Comparison of ENCODE assay signal across 8 mouse cellular contexts in the genomic region with DNA sequence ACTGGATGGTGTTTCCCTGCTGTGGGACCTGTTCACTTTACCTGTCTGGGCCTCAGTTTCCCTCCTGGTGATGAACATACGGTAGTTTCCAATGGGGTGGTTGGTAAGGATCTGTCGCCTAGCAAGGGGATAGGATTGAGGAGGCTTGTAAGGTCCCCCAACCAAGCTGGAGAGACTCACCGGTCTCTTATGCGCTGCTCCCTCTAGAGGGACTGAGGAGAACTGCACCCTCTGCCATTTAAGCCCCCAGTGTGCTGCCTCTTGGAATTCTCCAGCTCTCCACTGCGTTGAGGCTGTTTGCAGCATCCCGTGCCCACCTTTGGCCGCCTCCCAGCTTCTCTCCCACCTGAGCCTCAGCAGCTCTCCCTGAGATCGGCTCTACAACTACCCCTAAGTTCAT.
DNase-seq lines count a peak whose midpoint lies in the region; TF ChIP-seq lines count a peak whose summit lies in the region.

No protein-coding gene starts in this region.

- H3K9ac ChIP-seq in CH12.LX (ENCODE audit: insufficient read depth, low read depth) = no peak overlapping the region

- TF ChIP-seq CTCF in kidney, adult 2 months (conservative IDR thresholded peaks at IDR 0.05; ENCODE audit: insufficient read depth, insufficient read length, low read depth, low read length) = peak; percentile 43
- peak; percentile 57 to 81 for TF ChIP-seq CTCF in CH12.LX (conservative IDR thresholded peaks at IDR 0.05 in 1 of 2, IDR thresholded peaks at IDR 0.05 in 1 of 2; ENCODE audit: low read depth in 2 of 2, low read length in 2 of 2)

- H3K27me3 ChIP-seq in kidney, adult 2 months (replicated peaks; ENCODE audit: control insufficient read depth, insufficient read depth, low read length) = no peaks in the 10 kb centered on the region
- H3K27me3 ChIP-seq in CH12.LX (replicated peaks) = peaks cover 2% of the 10 kb centered on the region

- no peak for TF ChIP-seq POLR2A in kidney, adult 2 months (IDR thresholded peaks at IDR 0.05; ENCODE audit: low read depth, low read length)
- no peak for TF ChIP-seq POLR2A in CH12.LX (IDR thresholded peaks at IDR 0.05; ENCODE audit: low read depth, low read length)

- in situ Hi-C loops in CH12.LX (cut with MboI; ENCODE audit: low pct_ligation_motif_present, low pct_unique_long_range_greater_than_20kb, low sequenced_read_pairs) = loop anchor here (10.0 kb wide), 2 partner anchors 65 to 245 kb away; no protein-coding TSS in a partner anchor

- H3K79me2 ChIP-seq in CH12.LX (replicated peaks; ENCODE audit: control insufficient read depth, extremely low read depth, insufficient read depth, poor library complexity, severe bottlenecking) = no peaks in the 10 kb centered on the region

- H3K36me3 ChIP-seq in kidney, adult 2 months (ENCODE audit: control insufficient read depth, insufficient read depth, low read length) = no peaks in the 10 kb centered on the region
- H3K36me3 ChIP-seq in CH12.LX (replicated peaks in 1 of 2; ENCODE audit: control insufficient read depth in 1 of 2, insufficient read depth in 1 of 2, low read length in 1 of 2) = no peaks in the 10 kb centered on the region

- dilution Hi-C loops in CH12.LX (cut with MboI; ENCODE audit: extremely low pct_ligation_motif_present, extremely low pct_unique_long_range_greater_than_20kb, low sequenced_read_pairs) = no loop called here

- H3K4me1 ChIP-seq in kidney, adult 2 months (ENCODE audit: control insufficient read depth, insufficient read depth, low read length) = no peaks in the 10 kb centered on the region
- H3K4me1 ChIP-seq in CH12.LX (ENCODE audit: control insufficient read depth in 1 of 2, insufficient read depth in 2 of 2) = peaks cover 0 to 15% of the 10 kb centered on the region in 2 experiments; a peak in 2 of 4 replicates

- no peak overlapping the region for H3K4me3 ChIP-seq in kidney, adult 2 months (ENCODE audit: insufficient read depth, low read depth, low read length)
- H3K4me3 ChIP-seq in CH12.LX (replicated peaks in 1 of 3; ENCODE audit: low read depth in 2 of 3, low read length in 2 of 3, poor library complexity in 1 of 3) = no peak overlapping the region

- DNase-seq in kidney, adult 2 months = no peak
- no peak for DNase-seq in kidney, postnatal 14 days
- DNase-seq in CH12.LX (ENCODE audit: extremely low read depth) = peak; percentile 28
- DNase-seq in brain, adult 2 months (ENCODE audit: low read depth, low spot score) = peak; percentile 64
- DNase-seq in mesoderm, embryonic 11.5 days (ENCODE audit: low read depth, low spot score) = peak; percentile 53
- no peak for DNase-seq in ovary, postnatal 36 days (ENCODE audit: low spot score)
- no peak for DNase-seq in frontal cortex, postnatal 25 days (ENCODE audit: low spot score in 2 of 2)
- DNase-seq in right cerebral cortex, postnatal 36 days (ENCODE audit: low spot score in 2 of 2) = no peak

- peaks cover 4% of the 10 kb centered on the region for H3K9me3 ChIP-seq in CH12.LX (replicated peaks; ENCODE audit: low read length)

- H3K27ac ChIP-seq in kidney, adult 2 months (ENCODE audit: insufficient read depth, low read depth, low read length) = no peak overlapping the region
- no peak overlapping the region for H3K27ac ChIP-seq in CH12.LX (ENCODE audit: insufficient read depth, low read depth)

- no peak for TF ChIP-seq EP300 in CH12.LX (IDR thresholded peaks at IDR 0.05; ENCODE audit: low read length)

- no peak overlapping the region for H3K4me2 ChIP-seq in CH12.LX (ENCODE audit: insufficient read depth, low read depth, poor library complexity, severe bottlenecking)

- no peak; the same call in none of the 2 replicates for TF ChIP-seq RAD21 in CH12.LX (IDR thresholded peaks at IDR 0.05; ENCODE audit: low read depth, low read length)

- WGBS in kidney, adult 2 months = 60% methylated on average over 8 of the region's 8 CpGs

TF ChIP-seq in CH12.LX, 34 proteins besides CTCF, POLR2A, EP300 and RAD21:
- TF ChIP-seq IRF4 (IDR thresholded peaks at IDR 0.05; ENCODE audit: low read depth, low read length) (no peak), MAFK (IDR thresholded peaks at IDR 0.05; ENCODE audit: insufficient replicate concordance, low read length) (no peak), NRF1 (IDR thresholded peaks at IDR 0.05; ENCODE audit: low read depth, low read length) (no peak), CHD1 (IDR thresholded peaks at IDR 0.05; ENCODE audit: low read depth, low read length) (no peak), PAX5 (IDR thresholded peaks at IDR 0.05; ENCODE audit: low read length) (no peak), ZKSCAN1 (IDR thresholded peaks at IDR 0.05; ENCODE audit: borderline replicate concordance, low read depth, low read length) (no peak)

Comparison
In these comparisons a context has a peak if more than half of its experiments do, and no peak if none do; other contexts are left out.
1. DNase-seq: peak in CH12.LX (single experiment), brain, adult 2 months (single experiment) and mesoderm, embryonic 11.5 days (single experiment); none in kidney, adult 2 months (single experiment), kidney, postnatal 14 days (single experiment), ovary, postnatal 36 days (single experiment), frontal cortex, postnatal 25 days (0 of 2) and right cerebral cortex, postnatal 36 days (0 of 2).